Mouse (Mus musculus): Measurements from ENCODE around the gene C730034F03Rik. TPM values are rescaled to one million over a fixed set of nuclear protein-coding genes. Genes with fewer than 3 reads are reported as not detected.

The C730034F03Rik gene
- polyA plus RNA-seq, 1 experiment from 2014 or later: 1.1 TPM

- H3K27ac ChIP-seq (ENCODE audit: low read depth, low read length): no peak overlapping the region; the same call in 1 of the 2 replicates
- no peak for TF ChIP-seq CTCF (IDR thresholded peaks at IDR 0.05; ENCODE audit: low read depth)
These were observed 29.7 kb upstream of the C730034F03Rik start for GRCm38 (mm10) chr15:89399716-89400115.

GRCm38 (mm10) chr15:89402471-89402870 lies 26.9 kb upstream of the C730034F03Rik start:
- no peak for TF ChIP-seq CTCF (IDR thresholded peaks at IDR 0.05; ENCODE audit: low read depth)
- Histone ChIP-seq H3K4me1 (replicated peaks; ENCODE audit: control insufficient read depth, insufficient read depth, low read length) (no peaks in the 10 kb centered on the region), H3K36me3 (ENCODE audit: control insufficient read depth, insufficient read depth) (no peaks in the 10 kb centered on the region), H3K9me3 (ENCODE audit: control insufficient read depth) (no peaks in the 10 kb centered on the region), H3K27ac (ENCODE audit: low read depth, low read length) (no peak overlapping the region), H3K9ac (ENCODE audit: low read depth, low read length) (no peak overlapping the region), H3K4me2 (replicated peaks; ENCODE audit: low read depth) (no peak overlapping the region), H3K4me3 (ENCODE audit: low read depth, low read length) (no peak overlapping the region), H3K27me3 (replicated peaks; ENCODE audit: control insufficient read depth, insufficient read depth, low read length) (no peaks in the 10 kb centered on the region)
- 83% methylated on average over 1 of the region's 1 CpGs for WGBS
- no peak for ATAC-seq

More at GRCm38 (mm10) chr15:89399716-89400115, 29.7 kb upstream of the C730034F03Rik start:
- Histone ChIP-seq H3K4me3 (ENCODE audit: low read depth, low read length) (no peak overlapping the region), H3K4me1 (replicated peaks; ENCODE audit: control insufficient read depth, insufficient read depth, low read length) (no peaks in the 10 kb centered on the region), H3K27me3 (replicated peaks; ENCODE audit: control insufficient read depth, insufficient read depth, low read length) (no peaks in the 10 kb centered on the region), H3K9ac (ENCODE audit: low read depth, low read length) (no peak overlapping the region), H3K36me3 (ENCODE audit: control insufficient read depth, insufficient read depth) (no peaks in the 10 kb centered on the region), H3K4me2 (replicated peaks; ENCODE audit: low read depth) (no peak overlapping the region), H3K9me3 (ENCODE audit: control insufficient read depth) (no peaks in the 10 kb centered on the region)
- ATAC-seq: no peak
- 11% methylated on average over 1 of the region's 1 CpGs for WGBS

GRCm38 (mm10) chr15:89404831-89405623 lies 24.4 kb upstream of the C730034F03Rik start:
- no peak for ATAC-seq
- WGBS: 81% methylated on average over 10 of the region's 10 CpGs
- Histone ChIP-seq H3K27ac (ENCODE audit: low read depth, low read length) (no peak overlapping the region), H3K9ac (ENCODE audit: low read depth, low read length) (no peak overlapping the region), H3K9me3 (ENCODE audit: control insufficient read depth) (no peaks in the 10 kb centered on the region), H3K4me2 (replicated peaks; ENCODE audit: low read depth) (no peak overlapping the region), H3K27me3 (replicated peaks; ENCODE audit: control insufficient read depth, insufficient read depth, low read length) (no peaks in the 10 kb centered on the region), H3K4me1 (replicated peaks; ENCODE audit: control insufficient read depth, insufficient read depth, low read length) (no peaks in the 10 kb centered on the region), H3K36me3 (ENCODE audit: control insufficient read depth, insufficient read depth) (no peaks in the 10 kb centered on the region), H3K4me3 (ENCODE audit: low read depth, low read length) (no peak overlapping the region)
- no peak for TF ChIP-seq CTCF (IDR thresholded peaks at IDR 0.05; ENCODE audit: low read depth)

GRCm38 (mm10) chr15:89406691-89407090 lies 22.7 kb upstream of the C730034F03Rik start:
- H3K4me3 ChIP-seq (ENCODE audit: low read depth, low read length): no peak overlapping the region
- H3K9ac ChIP-seq (ENCODE audit: low read depth, low read length): no peak overlapping the region
- TF ChIP-seq CTCF (IDR thresholded peaks at IDR 0.05; ENCODE audit: low read depth): no peak
- no peaks in the 10 kb centered on the region for H3K36me3 ChIP-seq (ENCODE audit: control insufficient read depth, insufficient read depth)
- H3K27ac ChIP-seq (ENCODE audit: low read depth, low read length): no peak overlapping the region
- no peaks in the 10 kb centered on the region for H3K27me3 ChIP-seq (replicated peaks; ENCODE audit: control insufficient read depth, insufficient read depth, low read length)
- H3K9me3 ChIP-seq (ENCODE audit: control insufficient read depth): no peaks in the 10 kb centered on the region
- H3K4me2 ChIP-seq (replicated peaks; ENCODE audit: low read depth): no peak overlapping the region
- ATAC-seq: no peak
- no peaks in the 10 kb centered on the region for H3K4me1 ChIP-seq (replicated peaks; ENCODE audit: control insufficient read depth, insufficient read depth, low read length)

- Histone ChIP-seq H3K27me3 (replicated peaks; ENCODE audit: control insufficient read depth, insufficient read depth, low read length) (no peaks in the 10 kb centered on the region), H3K36me3 (ENCODE audit: control insufficient read depth, insufficient read depth) (no peaks in the 10 kb centered on the region), H3K4me3 (ENCODE audit: low read depth, low read length) (no peak within 1 kb of the TSS), H3K9me3 (ENCODE audit: control insufficient read depth) (no peaks in the 10 kb centered on the region), H3K4me1 (replicated peaks; ENCODE audit: control insufficient read depth, insufficient read depth, low read length) (no peaks in the 10 kb centered on the region), H3K9ac (ENCODE audit: low read depth, low read length) (no peak within 1 kb of the TSS), H3K4me2 (replicated peaks; ENCODE audit: low read depth) (no peak within 1 kb of the TSS), H3K27ac (ENCODE audit: low read depth, low read length) (no peak within 1 kb of the TSS)
- 82% methylated on average over 17 of the region's 24 CpGs for WGBS
- no peak for ATAC-seq
- no peak for TF ChIP-seq CTCF (IDR thresholded peaks at IDR 0.05; ENCODE audit: low read depth)
These were observed 19.3 kb upstream of the C730034F03Rik start, which contains the start of gene Syce3 for GRCm38 (mm10) chr15:89410118-89410517. TSS of gene Syce3 (minus strand) at chr15:89410503.

GRCm38 (mm10) chr15:89415282-89415681 lies 14.1 kb upstream of the C730034F03Rik start:
- WGBS: 89% methylated on average over 8 of the region's 8 CpGs
- no peak overlapping the region for H3K27ac ChIP-seq (ENCODE audit: low read depth, low read length)
- no peak overlapping the region for H3K9ac ChIP-seq (ENCODE audit: low read depth, low read length)
- H3K27me3 ChIP-seq (replicated peaks; ENCODE audit: control insufficient read depth, insufficient read depth, low read length): no peaks in the 10 kb centered on the region
- H3K36me3 ChIP-seq (ENCODE audit: control insufficient read depth, insufficient read depth): peaks cover 18% of the 10 kb centered on the region
- no peak for TF ChIP-seq CTCF (IDR thresholded peaks at IDR 0.05; ENCODE audit: low read depth)
- ATAC-seq: no peak
- no peak overlapping the region for H3K4me3 ChIP-seq (ENCODE audit: low read depth, low read length)
- no peaks in the 10 kb centered on the region for H3K9me3 ChIP-seq (ENCODE audit: control insufficient read depth)
- H3K4me1 ChIP-seq (replicated peaks; ENCODE audit: control insufficient read depth, insufficient read depth, low read length): no peaks in the 10 kb centered on the region
- H3K4me2 ChIP-seq (replicated peaks; ENCODE audit: low read depth): no peak overlapping the region
